Mouse (Mus musculus): Measurements from ENCODE around the gene Olfr539. TPM values are rescaled to one million over a fixed set of nuclear protein-coding genes. Genes with fewer than 3 reads are reported as not detected.
"Not testable (repeated sequence)": the region's sequence is repeated elsewhere in the genome, so short reads cannot be mapped to it uniquely, and the experiment has no call there.

Olfr539 gene
- total RNA-seq (2021) = not detected

GRCm38 (mm10) chr7:140659630-140660029 is at the start of gene Olfr539:
Gene Olfr539 (plus strand): TSS chr7:140659930.
- no peak for DNase-seq (ENCODE audit: low spot score)
- intact Hi-C loops (cut with DNase I) = no loop called here

GRCm38 (mm10) chr7:140628670-140629069 is 31.1 kb upstream of the Olfr539 start, which contains the start of gene Olfr61:
Gene Olfr61 (plus strand): TSS chr7:140628970.
- DNase-seq (ENCODE audit: low spot score); intact Hi-C loops (cut with DNase I): not testable (repeated sequence)

GRCm38 (mm10) chr7:140630559-140630958 is 29.2 kb upstream of the Olfr539 start:
- intact Hi-C loops (cut with DNase I) = no loop called here
- no peak for DNase-seq (ENCODE audit: low spot score)

GRCm38 (mm10) chr7:140646152-140646551 is 13.6 kb upstream of the Olfr539 start, which contains the start of gene Olfr53:
Gene Olfr53 (plus strand): TSS chr7:140646452.
- DNase-seq (ENCODE audit: low spot score) = no peak
- intact Hi-C loops (cut with DNase I) = loop anchor here (1.0 kb wide), 1 partner anchor 36 kb away; no protein-coding TSS in a partner anchor

GRCm38 (mm10) chr7:140670693-140671092 is 11.0 kb downstream of the Olfr539 start:
- intact Hi-C loops (cut with DNase I); DNase-seq (ENCODE audit: low spot score): not testable (repeated sequence)

- intact Hi-C loops (cut with DNase I) = no loop called here
- DNase-seq (ENCODE audit: low spot score) = no peak
Measured at GRCm38 (mm10) chr7:140675863-140676262, 16.1 kb downstream of the Olfr539 start.

GRCm38 (mm10) chr7:140679591-140679990 is 19.9 kb downstream of the Olfr539 start:
- DNase-seq (ENCODE audit: low spot score); intact Hi-C loops (cut with DNase I): not testable (repeated sequence)

- intact Hi-C loops (cut with DNase I) = loop anchor here (1.0 kb wide), 1 partner anchor 35 kb away; the partner anchor contains the start of gene Olfr53
- no peak for DNase-seq (ENCODE audit: low spot score)
Measured at GRCm38 (mm10) chr7:140681651-140682050, 21.9 kb downstream of the Olfr539 start, which contains the start of gene Olfr45. Gene Olfr45 (plus strand): TSS chr7:140681951.

- intact Hi-C loops (cut with DNase I) = no loop called here
- no peak for DNase-seq (ENCODE audit: low spot score)
Measured at GRCm38 (mm10) chr7:140696967-140697366, 37.2 kb downstream of the Olfr539 start, which contains the start of gene Olfr541. Gene Olfr541 (plus strand): TSS chr7:140697267.

- no peak for DNase-seq (ENCODE audit: low spot score)
- intact Hi-C loops (cut with DNase I) = no loop called here
Measured at GRCm38 (mm10) chr7:140706348-140706747, 46.6 kb downstream of the Olfr539 start.

- intact Hi-C loops (cut with DNase I) = no loop called here
Measured at GRCm38 (mm10) chr7:140707536-140708284, 48.0 kb downstream of the Olfr539 start.

GRCm38 (mm10) chr7:140717155-140718055 is 57.7 kb downstream of the Olfr539 start:
- intact Hi-C loops (cut with DNase I) = no loop called here
- no peak for DNase-seq (ENCODE audit: low spot score)

More at GRCm38 (mm10) chr7:140707536-140708284, 48.0 kb downstream of the Olfr539 start:
- DNase-seq (ENCODE audit: low spot score) = no peak

GRCm38 (mm10) chr7:140721095-140721494 is 61.4 kb downstream of the Olfr539 start:
- no peak for DNase-seq (ENCODE audit: low spot score)
- intact Hi-C loops (cut with DNase I) = no loop called here

- no peak for DNase-seq (ENCODE audit: low spot score)
- intact Hi-C loops (cut with DNase I) = no loop called here
Measured at GRCm38 (mm10) chr7:140725558-140725957, 65.8 kb downstream of the Olfr539 start.

Other genes starting within 250 kb of the Olfr539 start
- gene Olfr532, start 238.3 kb upstream of the Olfr539 start, total RNA-seq (2021) = not detected
- gene Olfr533, start 196.6 kb upstream of the Olfr539 start, total RNA-seq (2021) = not detected
- gene Olfr535, start 175.7 kb upstream of the Olfr539 start, total RNA-seq (2021) = not detected
- not detected for gene Olfr536, start 152.5 kb upstream of the Olfr539 start, total RNA-seq (2021)
- not detected for gene Olfr538, start 92.0 kb upstream of the Olfr539 start, total RNA-seq (2021)
- gene Olfr46, start 58.7 kb upstream of the Olfr539 start, total RNA-seq (2021) = not detected
- gene Olfr61, start 31.0 kb upstream of the Olfr539 start, total RNA-seq (2021) = not detected
- gene Olfr53, start 13.5 kb upstream of the Olfr539 start, total RNA-seq (2021) = not detected
- not detected for gene Olfr45, start 22.0 kb downstream of the Olfr539 start, total RNA-seq (2021)
- gene Olfr541, start 37.3 kb downstream of the Olfr539 start, total RNA-seq (2021) = not detected
- gene Cyp2e1, start 103.8 kb downstream of the Olfr539 start, total RNA-seq (2021) = 1 to 10 TPM; 6.3 to 6.9 TPM
- gene Syce1, start 127.9 kb downstream of the Olfr539 start, total RNA-seq (2021) = not detected
- not detected for gene Zfp941, start 162.2 kb downstream of the Olfr539 start, total RNA-seq (2021)
- gene Urah, start 175.1 kb downstream of the Olfr539 start, total RNA-seq (2021) = under 1 TPM; 0.39 to 0.83 TPM
- gene Scgb1c1, start 185.6 kb downstream of the Olfr539 start, total RNA-seq (2021) = 10 to 100 TPM; 10.8 to 14.5 TPM
- gene Odf3, start 187.9 kb downstream of the Olfr539 start, total RNA-seq (2021) = not detected
- gene Gm45785, start 196.4 kb downstream of the Olfr539 start, total RNA-seq (2021) = not detected
- 10 to 100 TPM; 20.1 to 21.8 TPM for gene Ric8a, start 197.0 kb downstream of the Olfr539 start, total RNA-seq (2021)
- 10 to 100 TPM; 10.0 to 11.7 TPM for gene Bet1l, start 197.6 kb downstream of the Olfr539 start, total RNA-seq (2021)
- gene Psmd13, start 222.0 kb downstream of the Olfr539 start, total RNA-seq (2021) = 10 to 100 TPM; 86.0 to 93.0 TPM
- gene Sirt3, start 222.4 kb downstream of the Olfr539 start, total RNA-seq (2021) = 10 to 100 TPM; 54.3 to 64.0 TPM
- 1,000 to 10,000 TPM; 2,576 to 2,619 TPM for gene Cox8b, start 240.5 kb downstream of the Olfr539 start, total RNA-seq (2021)

Measured in heart, postnatal 25 days (tissue).